Mouse (Mus musculus) fibroblast of lung, adult 2 months (primary cell): ENCODE measurements around the gene Tead3.

Experiments
- DNase-seq: peaks from one replicate; pipeline ENCODE4 v3.0.0-alpha.2; 2011; ENCODE audit warnings: low read depth

Tead3 gene

GRCm38 (mm10) chr17:28350466-28351352, at the start of gene Tead3:
Gene Tead3, minus strand, starts transcription at chr17:28350817.
- DNase-seq, result no peak

GRCm38 (mm10) chr17:28394994-28395393, 44.4 kb upstream of the Tead3 start:
- no peak for DNase-seq

GRCm38 (mm10) chr17:28394051-28394765, 43.6 kb upstream of the Tead3 start:
- peak; percentile 36 for DNase-seq

GRCm38 (mm10) chr17:28391568-28392432, 41.2 kb upstream of the Tead3 start:
- no peak for DNase-seq

- DNase-seq, result no peak
Measured at GRCm38 (mm10) chr17:28388534-28388933, 37.9 kb upstream of the Tead3 start.

GRCm38 (mm10) chr17:28386150-28386905, 35.7 kb upstream of the Tead3 start:
- DNase-seq, result no peak

- DNase-seq, result no peak
Measured at GRCm38 (mm10) chr17:28384298-28384697, 33.7 kb upstream of the Tead3 start.

GRCm38 (mm10) chr17:28380255-28380654, 29.6 kb upstream of the Tead3 start:
- no peak for DNase-seq

GRCm38 (mm10) chr17:28375592-28376061, 25.0 kb upstream of the Tead3 start:
- DNase-seq, result no peak

- DNase-seq, result no peak
Measured at GRCm38 (mm10) chr17:28374494-28374893, 23.9 kb upstream of the Tead3 start.

GRCm38 (mm10) chr17:28373821-28374220, 23.2 kb upstream of the Tead3 start:
- no peak for DNase-seq

GRCm38 (mm10) chr17:28371941-28372340, 21.3 kb upstream of the Tead3 start:
- DNase-seq, result no peak

- peak; percentile 84 for DNase-seq
Measured at GRCm38 (mm10) chr17:28371286-28371685, 20.7 kb upstream of the Tead3 start.

- no peak for DNase-seq
Measured at GRCm38 (mm10) chr17:28369056-28369455, 18.4 kb upstream of the Tead3 start.

GRCm38 (mm10) chr17:28368449-28368848, 17.8 kb upstream of the Tead3 start:
- DNase-seq, result no peak

GRCm38 (mm10) chr17:28365122-28365521, 14.5 kb upstream of the Tead3 start, which contains the start of gene Tulp1:
Gene Tulp1, minus strand, starts transcription at chr17:28365222.
- DNase-seq, result no peak

GRCm38 (mm10) chr17:28363507-28363906, 12.9 kb upstream of the Tead3 start:
- no peak for DNase-seq

- DNase-seq, result no peak
Measured at GRCm38 (mm10) chr17:28362653-28363292, 12.2 kb upstream of the Tead3 start.

GRCm38 (mm10) chr17:28361921-28362652, 11.5 kb upstream of the Tead3 start:
- no peak for DNase-seq
